Mouse (Mus musculus): ENCODE measurements around the gene Slc35a1.

The Slc35a1 gene

GRCm38 (mm10) chr4:34653179-34653578 lies 34.1 kb downstream of the Slc35a1 start:
- DNase-seq (ENCODE audit: low spot score in 2 of 2) = no peak

DNA sequence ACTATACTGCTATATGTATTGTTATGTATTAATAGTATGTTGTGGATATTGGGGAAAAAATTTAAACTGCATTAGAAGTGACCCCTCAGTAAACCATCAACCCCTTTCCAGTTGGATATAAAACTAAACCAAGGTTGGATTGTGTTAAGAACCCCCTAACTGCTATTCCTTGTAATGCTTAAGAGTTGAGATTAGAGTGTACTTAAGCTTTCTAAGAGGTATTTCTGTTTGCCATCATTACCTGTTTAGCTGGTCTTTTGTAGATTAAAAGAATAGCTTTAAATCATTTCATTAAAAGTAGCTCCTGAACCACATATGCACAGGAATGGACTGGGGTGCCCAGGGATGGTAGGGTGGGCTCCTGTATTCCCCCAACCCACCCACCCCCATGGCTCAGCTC lies 42.5 kb downstream of the Slc35a1 start:
- DNase-seq (ENCODE audit: low spot score in 2 of 2) = no peak

DNA sequence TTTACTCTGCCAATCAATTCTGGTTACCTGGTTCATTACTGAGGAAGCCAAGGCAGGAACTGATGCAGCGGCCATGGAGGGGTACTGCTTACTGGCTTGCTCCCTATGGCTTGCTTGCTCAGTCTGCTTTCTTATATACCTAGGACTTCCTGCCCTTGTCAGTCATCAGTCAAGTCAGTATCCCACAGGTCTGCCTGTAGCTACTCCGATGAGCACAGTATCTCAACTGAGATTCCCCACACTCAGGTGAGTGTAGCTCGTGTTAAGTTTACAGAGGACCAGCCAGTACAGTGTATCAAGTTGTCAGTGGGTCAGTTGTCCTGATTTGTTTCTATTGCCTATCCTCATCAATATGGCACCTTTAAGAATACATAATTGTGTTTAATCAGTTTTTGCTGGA lies 46.5 kb downstream of the Slc35a1 start:
- no peak for DNase-seq (ENCODE audit: low spot score in 2 of 2)

- no peak for DNase-seq (ENCODE audit: low spot score in 2 of 2)
These were observed 47.4 kb downstream of the Slc35a1 start for GRCm38 (mm10) chr4:34639745-34640364.

DNA sequence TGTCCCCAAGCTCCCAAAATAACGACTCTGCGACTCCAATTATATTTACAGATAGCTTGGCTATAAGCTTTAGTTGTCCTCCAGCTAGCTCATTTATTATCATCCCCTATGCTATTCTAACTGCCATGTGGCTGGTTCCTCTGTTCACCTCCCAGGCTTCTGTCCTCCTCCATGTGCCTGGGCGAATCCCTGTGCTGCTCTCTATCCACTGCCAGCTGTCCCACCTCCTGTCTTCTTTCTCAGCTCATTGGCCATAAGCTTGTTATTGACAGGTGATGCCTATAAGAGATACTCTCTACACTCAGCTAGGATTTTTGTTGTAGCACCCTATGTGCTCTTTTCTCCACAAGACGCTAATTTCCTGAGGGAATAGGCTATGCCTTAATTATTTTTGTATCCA lies 49.4 kb downstream of the Slc35a1 start:
- no peak for DNase-seq (ENCODE audit: low spot score in 2 of 2)

DNA sequence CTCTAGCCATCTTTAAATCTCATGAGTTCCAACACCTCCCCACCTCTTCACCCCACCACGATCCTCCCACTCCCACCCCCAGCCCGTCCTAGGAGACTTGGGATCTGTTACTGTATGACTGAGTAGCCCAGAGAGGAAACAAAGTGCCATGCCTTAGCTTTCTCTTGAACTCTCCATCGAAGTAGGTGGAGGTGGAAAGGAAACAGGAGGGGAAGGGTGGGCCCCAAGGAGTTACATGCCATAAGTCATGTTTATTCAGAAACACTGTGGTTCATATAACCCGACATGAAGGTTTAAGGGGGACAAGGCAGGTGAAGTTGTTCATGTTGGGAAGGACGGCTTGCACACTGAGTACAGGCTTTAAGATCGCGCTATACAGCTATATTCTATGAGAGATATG lies 49.9 kb downstream of the Slc35a1 start:
- DNase-seq (ENCODE audit: low spot score in 2 of 2) = no peak

- no peak for DNase-seq (ENCODE audit: low spot score in 2 of 2)
These were observed 51.2 kb downstream of the Slc35a1 start for GRCm38 (mm10) chr4:34636036-34636435.

GRCm38 (mm10) chr4:34634129-34634528 lies 53.1 kb downstream of the Slc35a1 start:
- DNase-seq (ENCODE audit: low spot score in 2 of 2) = no peak

- no peak for DNase-seq (ENCODE audit: low spot score in 2 of 2)
These were observed 57.3 kb downstream of the Slc35a1 start for GRCm38 (mm10) chr4:34629956-34630355.

GRCm38 (mm10) chr4:34626401-34626800 lies 60.8 kb downstream of the Slc35a1 start:
- no peak for DNase-seq (ENCODE audit: low spot score in 2 of 2)

DNA sequence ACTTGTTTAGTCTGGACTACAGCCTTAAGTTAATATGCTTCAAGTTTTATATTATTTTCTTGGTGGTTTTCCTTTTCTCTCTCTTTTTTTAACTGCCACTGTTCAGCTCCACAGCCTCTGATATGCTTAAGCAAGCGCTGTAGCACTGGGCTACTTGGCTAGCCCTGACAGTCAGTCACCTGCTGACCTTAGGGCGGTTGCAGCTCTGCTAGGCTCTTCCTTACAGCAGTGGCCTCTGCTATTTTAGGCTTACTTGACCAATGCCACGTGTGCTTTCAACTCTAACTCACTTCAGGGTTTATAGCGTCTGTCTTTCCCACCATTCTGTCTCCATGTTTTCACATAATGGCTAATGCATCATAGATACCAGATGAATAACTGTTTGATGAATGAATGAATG lies 61.7 kb downstream of the Slc35a1 start:
- no peak for DNase-seq (ENCODE audit: low spot score in 2 of 2)

DNA sequence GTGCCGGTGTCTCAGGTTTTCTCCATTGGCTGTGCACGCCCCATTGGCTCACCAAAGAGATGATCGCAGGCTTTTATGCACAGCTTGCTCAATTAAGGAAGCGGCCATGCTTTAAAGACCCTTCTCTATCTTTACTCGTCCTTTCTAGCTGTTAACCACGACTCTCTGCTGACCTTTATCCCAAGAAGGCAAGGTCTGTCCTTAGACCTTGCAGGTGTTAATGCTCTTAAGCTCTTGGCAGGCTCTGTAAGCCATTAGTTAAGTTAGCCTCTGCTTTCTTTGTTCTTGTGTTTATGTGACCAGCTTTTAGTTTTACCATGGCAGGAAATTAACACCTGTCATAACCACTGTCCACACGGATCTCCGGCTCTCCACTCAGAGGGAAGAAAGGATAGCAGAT lies 71.1 kb downstream of the Slc35a1 start:
- no peak for DNase-seq (ENCODE audit: low spot score in 2 of 2)

DNA sequence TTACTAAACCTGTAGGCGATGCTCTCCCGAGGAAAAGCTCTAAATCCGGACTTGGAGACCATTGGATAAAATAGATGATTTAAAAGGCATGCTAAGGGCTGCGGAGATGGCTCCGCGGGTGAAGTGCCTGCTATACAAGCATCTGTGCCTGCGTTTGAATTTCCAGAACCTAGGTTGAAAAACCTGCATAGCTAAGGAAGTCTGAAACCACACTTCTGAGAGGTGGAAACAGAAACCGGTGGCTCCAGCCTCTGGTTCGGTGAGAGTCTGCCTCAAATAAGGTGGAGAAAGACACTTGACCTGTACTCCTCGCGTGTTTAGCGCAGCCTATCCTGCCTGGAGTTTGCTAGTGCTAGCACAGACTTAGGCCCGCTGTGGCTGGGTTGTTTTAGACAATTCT lies 71.9 kb downstream of the Slc35a1 start:
- DNase-seq (ENCODE audit: low spot score in 2 of 2) = peak in 1 of 2 experiments; percentile 5

GRCm38 (mm10) chr4:34614630-34615094 lies 72.6 kb downstream of the Slc35a1 start, which contains the start of the genes Orc3 and Rars2:
Gene Orc3, minus strand, starts transcription at chr4:34614944.
Gene Rars2, plus strand, starts transcription at chr4:34614957.
- peak; percentile 81 to 88 for DNase-seq (ENCODE audit: low spot score in 2 of 2)

DNA sequence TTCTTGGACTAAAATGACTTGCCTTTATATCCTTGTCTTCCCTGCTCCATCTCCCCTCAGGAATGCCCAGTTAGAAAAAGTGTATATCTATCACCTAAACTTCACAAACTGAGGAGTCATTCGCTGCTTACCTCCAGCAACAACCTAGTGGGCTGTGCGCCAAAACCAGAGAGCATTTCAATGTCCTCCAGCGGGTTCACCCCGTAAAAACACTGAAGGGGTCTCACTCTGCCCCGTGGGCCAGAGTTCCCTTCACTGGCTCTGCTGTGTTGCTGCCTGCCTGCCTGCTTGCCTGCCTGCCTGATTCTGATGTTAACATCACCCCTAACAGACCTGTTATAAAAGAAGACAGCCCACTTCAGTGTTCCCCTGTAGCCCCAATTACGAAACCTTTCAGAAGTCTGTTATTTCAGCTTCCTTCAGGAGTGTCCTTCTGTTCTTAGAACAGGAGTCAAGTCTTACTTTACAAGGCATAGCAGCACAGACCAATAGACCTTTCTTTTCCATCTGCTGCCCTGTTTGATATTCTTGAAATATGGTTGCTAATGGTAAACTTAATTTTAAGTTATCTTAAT lies 73.6 kb downstream of the Slc35a1 start:
- no peak for DNase-seq (ENCODE audit: low spot score in 2 of 2)
